Mouse (Mus musculus): ENCODE measurements around the gene Ube2b. TPM values are rescaled to one million over a fixed set of nuclear protein-coding genes. Genes with fewer than 3 reads are reported as not detected.

Ube2b gene
- polyA plus RNA-seq, 1 experiment, result 197 TPM

DNA sequence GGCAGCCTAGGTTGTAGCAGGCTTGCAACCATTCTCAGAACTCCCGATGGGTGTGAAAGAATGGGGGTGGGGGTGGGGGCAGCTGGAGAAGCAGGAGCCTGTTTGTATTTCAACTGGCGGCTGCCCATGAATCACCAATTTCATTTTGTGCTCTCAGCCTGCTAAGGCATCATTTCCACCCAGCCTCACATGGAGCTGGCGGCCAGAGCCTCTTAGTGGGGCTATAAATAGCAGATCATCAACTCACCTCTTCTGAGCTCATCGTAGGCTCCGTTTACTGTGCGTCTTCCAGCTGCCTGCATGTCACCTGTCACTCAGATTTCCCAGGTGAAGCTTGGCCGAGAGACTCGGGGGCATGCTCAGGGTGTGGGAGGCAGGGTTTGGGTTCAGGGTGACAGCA, 55.0 kb downstream of the Ube2b start:
- no peak overlapping the region for H3K27ac ChIP-seq (ENCODE audit: insufficient read depth, low read length)
- TF ChIP-seq CTCF (IDR thresholded peaks at IDR 0.05; ENCODE audit: low read depth, low read length) (no peak), EP300 (IDR thresholded peaks at IDR 0.05; ENCODE audit: insufficient read depth, low read depth, low read length) (no peak), POLR2A (IDR thresholded peaks at IDR 0.05; ENCODE audit: insufficient read depth, low read length) (no peak)
- no peaks in the 10 kb centered on the region for H3K27me3 ChIP-seq (ENCODE audit: control insufficient read depth, insufficient read depth, low read length, poor library complexity, severe bottlenecking)
- no peak overlapping the region for H3K9ac ChIP-seq (ENCODE audit: low read depth, poor library complexity, severe bottlenecking)
- H3K4me3 ChIP-seq (ENCODE audit: low read depth, low read length), result no peak overlapping the region
- no peaks in the 10 kb centered on the region for H3K9me3 ChIP-seq (replicated peaks; ENCODE audit: control insufficient read depth, insufficient read depth, low read length, poor library complexity, severe bottlenecking)
- H3K4me1 ChIP-seq (ENCODE audit: control insufficient read depth, insufficient read depth, low read length), result no peaks in the 10 kb centered on the region
- no peaks in the 10 kb centered on the region for H3K36me3 ChIP-seq (ENCODE audit: control insufficient read depth, insufficient read depth, low read length, poor library complexity, severe bottlenecking)

- H3K27ac ChIP-seq (ENCODE audit: insufficient read depth, low read length), result no peak overlapping the region
- H3K4me1 ChIP-seq (ENCODE audit: control insufficient read depth, insufficient read depth, low read length), result no peaks in the 10 kb centered on the region
- TF ChIP-seq POLR2A (IDR thresholded peaks at IDR 0.05; ENCODE audit: insufficient read depth, low read length) (no peak), CTCF (IDR thresholded peaks at IDR 0.05; ENCODE audit: low read depth, low read length) (no peak), EP300 (IDR thresholded peaks at IDR 0.05; ENCODE audit: insufficient read depth, low read depth, low read length) (no peak)
- no peaks in the 10 kb centered on the region for H3K9me3 ChIP-seq (replicated peaks; ENCODE audit: control insufficient read depth, insufficient read depth, low read length, poor library complexity, severe bottlenecking)
- no peak overlapping the region for H3K4me3 ChIP-seq (ENCODE audit: low read depth, low read length)
- H3K9ac ChIP-seq (ENCODE audit: low read depth, poor library complexity, severe bottlenecking), result no peak overlapping the region
- H3K27me3 ChIP-seq (ENCODE audit: control insufficient read depth, insufficient read depth, low read length, poor library complexity, severe bottlenecking), result no peaks in the 10 kb centered on the region
- H3K36me3 ChIP-seq (ENCODE audit: control insufficient read depth, insufficient read depth, low read length, poor library complexity, severe bottlenecking), result no peaks in the 10 kb centered on the region
These were observed 56.3 kb downstream of the Ube2b start for GRCm38 (mm10) chr11:51944239-51944638.

GRCm38 (mm10) chr11:51943500-51943841, 57.1 kb downstream of the Ube2b start:
- peaks cover 1% of the 10 kb centered on the region for H3K4me1 ChIP-seq (ENCODE audit: control insufficient read depth, insufficient read depth, low read length)
- H3K36me3 ChIP-seq (ENCODE audit: control insufficient read depth, insufficient read depth, low read length, poor library complexity, severe bottlenecking), result no peaks in the 10 kb centered on the region
- TF ChIP-seq CTCF (IDR thresholded peaks at IDR 0.05; ENCODE audit: low read depth, low read length), result no peak
- no peak for TF ChIP-seq EP300 (IDR thresholded peaks at IDR 0.05; ENCODE audit: insufficient read depth, low read depth, low read length)
- no peak for TF ChIP-seq POLR2A (IDR thresholded peaks at IDR 0.05; ENCODE audit: insufficient read depth, low read length)
- H3K9me3 ChIP-seq (replicated peaks; ENCODE audit: control insufficient read depth, insufficient read depth, low read length, poor library complexity, severe bottlenecking), result no peaks in the 10 kb centered on the region
- no peak overlapping the region for H3K4me3 ChIP-seq (ENCODE audit: low read depth, low read length)
- no peak overlapping the region for H3K9ac ChIP-seq (ENCODE audit: low read depth, poor library complexity, severe bottlenecking)
- no peak overlapping the region for H3K27ac ChIP-seq (ENCODE audit: insufficient read depth, low read length)
- no peaks in the 10 kb centered on the region for H3K27me3 ChIP-seq (ENCODE audit: control insufficient read depth, insufficient read depth, low read length, poor library complexity, severe bottlenecking)

DNA sequence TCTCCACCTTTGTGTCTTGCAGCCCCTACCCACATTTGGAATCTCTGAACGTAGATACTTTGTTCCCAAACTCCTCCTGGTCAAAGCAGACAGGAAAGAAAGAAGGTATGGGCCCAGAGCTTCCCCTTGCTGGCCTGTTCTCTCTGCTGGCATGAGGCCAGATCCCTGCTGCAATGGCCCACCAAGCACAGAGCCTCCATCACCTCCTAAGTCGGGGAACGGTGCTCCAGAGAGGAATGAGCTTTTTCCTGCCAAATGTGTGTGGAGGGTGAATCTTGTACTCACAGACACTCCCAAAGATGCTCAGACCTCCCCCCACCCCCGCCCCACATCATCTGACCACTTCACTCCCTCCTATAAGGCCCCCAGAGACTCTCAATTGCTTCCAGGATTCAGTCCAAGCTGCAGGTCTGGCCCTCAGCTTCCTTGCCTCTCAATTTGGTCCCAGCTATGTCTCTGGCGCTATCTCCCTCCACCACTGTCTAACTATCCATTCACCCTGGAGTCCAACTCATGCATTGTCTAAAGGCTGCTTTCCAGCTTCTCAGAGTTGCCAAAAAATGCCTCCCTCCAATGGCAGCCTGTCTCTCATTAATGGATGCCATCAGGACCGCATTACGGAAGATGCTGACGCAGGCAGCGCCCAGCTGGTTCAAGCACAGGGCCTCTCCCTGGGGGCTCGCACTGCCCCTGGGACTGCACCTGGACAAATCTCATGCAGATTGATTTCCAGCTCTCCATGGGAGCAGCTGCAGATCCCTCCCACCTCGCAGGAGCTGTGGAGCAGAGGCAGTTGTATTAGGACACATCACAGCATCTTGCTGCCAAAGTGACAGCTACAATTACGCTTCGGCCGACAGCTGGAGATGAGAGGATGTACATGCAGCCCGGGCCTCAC, 57.7 kb downstream of the Ube2b start:
- Histone ChIP-seq H3K4me1 (ENCODE audit: control insufficient read depth, insufficient read depth, low read length) (peaks cover 1% of the 10 kb centered on the region), H3K27ac (ENCODE audit: insufficient read depth, low read length) (no peak overlapping the region), H3K4me3 (ENCODE audit: low read depth, low read length) (no peak overlapping the region), H3K27me3 (ENCODE audit: control insufficient read depth, insufficient read depth, low read length, poor library complexity, severe bottlenecking) (no peaks in the 10 kb centered on the region), H3K9me3 (replicated peaks; ENCODE audit: control insufficient read depth, insufficient read depth, low read length, poor library complexity, severe bottlenecking) (no peaks in the 10 kb centered on the region), H3K36me3 (ENCODE audit: control insufficient read depth, insufficient read depth, low read length, poor library complexity, severe bottlenecking) (no peaks in the 10 kb centered on the region), H3K9ac (ENCODE audit: low read depth, poor library complexity, severe bottlenecking) (no peak overlapping the region)
- no peak for TF ChIP-seq EP300 (IDR thresholded peaks at IDR 0.05; ENCODE audit: insufficient read depth, low read depth, low read length)
- TF ChIP-seq POLR2A (IDR thresholded peaks at IDR 0.05; ENCODE audit: insufficient read depth, low read length), result no peak
- TF ChIP-seq CTCF (IDR thresholded peaks at IDR 0.05; ENCODE audit: low read depth, low read length), result no peak

DNA sequence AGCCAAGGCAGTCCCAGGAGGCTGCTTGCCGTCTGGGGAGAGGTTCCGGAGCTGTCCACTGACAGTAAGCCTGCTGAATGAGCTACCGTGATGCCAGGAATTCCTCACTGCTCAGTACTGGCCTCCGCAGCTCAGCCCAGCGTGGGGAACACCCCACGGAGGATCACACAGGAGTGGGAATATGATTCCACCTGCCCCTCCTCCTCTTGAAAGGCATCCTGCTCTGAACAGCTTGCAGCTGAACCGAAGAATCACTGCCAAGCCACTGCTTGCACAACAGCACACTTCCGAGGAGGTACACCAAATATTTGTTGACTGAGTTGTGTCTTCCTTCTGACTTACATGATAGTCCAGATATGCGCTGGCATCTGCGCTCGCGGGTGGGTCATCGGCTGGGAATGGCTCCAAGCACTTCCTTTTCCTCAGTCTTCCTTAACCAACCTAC, 60.0 kb downstream of the Ube2b start:
- Histone ChIP-seq H3K4me3 (ENCODE audit: low read depth, low read length) (no peak overlapping the region), H3K27ac (ENCODE audit: insufficient read depth, low read length) (no peak overlapping the region), H3K36me3 (ENCODE audit: control insufficient read depth, insufficient read depth, low read length, poor library complexity, severe bottlenecking) (no peaks in the 10 kb centered on the region), H3K27me3 (ENCODE audit: control insufficient read depth, insufficient read depth, low read length, poor library complexity, severe bottlenecking) (no peaks in the 10 kb centered on the region), H3K4me1 (ENCODE audit: control insufficient read depth, insufficient read depth, low read length) (peaks cover 1% of the 10 kb centered on the region), H3K9me3 (replicated peaks; ENCODE audit: control insufficient read depth, insufficient read depth, low read length, poor library complexity, severe bottlenecking) (no peaks in the 10 kb centered on the region), H3K9ac (ENCODE audit: low read depth, poor library complexity, severe bottlenecking) (no peak overlapping the region)
- no peak for TF ChIP-seq EP300 (IDR thresholded peaks at IDR 0.05; ENCODE audit: insufficient read depth, low read depth, low read length)
- no peak for TF ChIP-seq CTCF (IDR thresholded peaks at IDR 0.05; ENCODE audit: low read depth, low read length)
- TF ChIP-seq POLR2A (IDR thresholded peaks at IDR 0.05; ENCODE audit: insufficient read depth, low read length), result no peak

- TF ChIP-seq POLR2A (IDR thresholded peaks at IDR 0.05; ENCODE audit: insufficient read depth, low read length), result no peak
- no peak for TF ChIP-seq EP300 (IDR thresholded peaks at IDR 0.05; ENCODE audit: insufficient read depth, low read depth, low read length)
- no peak for TF ChIP-seq CTCF (IDR thresholded peaks at IDR 0.05; ENCODE audit: low read depth, low read length)
- Histone ChIP-seq H3K27me3 (ENCODE audit: control insufficient read depth, insufficient read depth, low read length, poor library complexity, severe bottlenecking) (no peaks in the 10 kb centered on the region), H3K27ac (ENCODE audit: insufficient read depth, low read length) (no peak overlapping the region), H3K9me3 (replicated peaks; ENCODE audit: control insufficient read depth, insufficient read depth, low read length, poor library complexity, severe bottlenecking) (no peaks in the 10 kb centered on the region), H3K4me1 (ENCODE audit: control insufficient read depth, insufficient read depth, low read length) (peaks cover 1% of the 10 kb centered on the region), H3K36me3 (ENCODE audit: control insufficient read depth, insufficient read depth, low read length, poor library complexity, severe bottlenecking) (no peaks in the 10 kb centered on the region), H3K4me3 (ENCODE audit: low read depth, low read length) (no peak overlapping the region), H3K9ac (ENCODE audit: low read depth, poor library complexity, severe bottlenecking) (no peak overlapping the region)
These were observed 61.0 kb downstream of the Ube2b start for GRCm38 (mm10) chr11:51939590-51939955.
